Mouse (Mus musculus): Measurements from ENCODE around the gene Dnajc8.
"Not testable (repeated sequence)": the region's sequence is repeated elsewhere in the genome, so short reads cannot be mapped to it uniquely, and the experiment has no call there.

Dnajc8 gene

GRCm38 (mm10) chr4:132515369-132516155 lies 19.8 kb upstream of the Dnajc8 start:
- DNase-seq: peak; percentile 86 to 93

GRCm38 (mm10) chr4:132518066-132518465 lies 17.3 kb upstream of the Dnajc8 start:
- no peak for DNase-seq

- DNase-seq: no peak
Measured at GRCm38 (mm10) chr4:132519188-132519587, 16.2 kb upstream of the Dnajc8 start.

- no peak for DNase-seq
Measured at GRCm38 (mm10) chr4:132524321-132524741, 11.0 kb upstream of the Dnajc8 start.

- DNase-seq: no peak
Measured at GRCm38 (mm10) chr4:132524808-132525207, 10.5 kb upstream of the Dnajc8 start.

GRCm38 (mm10) chr4:132526678-132527077 lies 8.7 kb upstream of the Dnajc8 start:
- DNase-seq: no peak

GRCm38 (mm10) chr4:132527917-132528522 lies 7.3 kb upstream of the Dnajc8 start:
- no peak for DNase-seq

GRCm38 (mm10) chr4:132529344-132529743 lies 6.0 kb upstream of the Dnajc8 start:
- DNase-seq: no peak

- DNase-seq: no peak
Measured at GRCm38 (mm10) chr4:132530033-132530804, 5.1 kb upstream of the Dnajc8 start.

GRCm38 (mm10) chr4:132532496-132532895 lies 2.9 kb upstream of the Dnajc8 start:
- no peak for DNase-seq

- peak; percentile 81 to 84 for DNase-seq
Measured at GRCm38 (mm10) chr4:132532981-132533916, 2.1 kb upstream of the Dnajc8 start, which contains the start of gene Atpif1. Atpif1 (minus strand) TSS chr4:132533659.

- no peak for DNase-seq
Measured at GRCm38 (mm10) chr4:132539481-132539880, 4.1 kb downstream of the Dnajc8 start.

- DNase-seq: no peak
Measured at GRCm38 (mm10) chr4:132541413-132541812, 6.1 kb downstream of the Dnajc8 start.

GRCm38 (mm10) chr4:132542724-132543123 lies 7.4 kb downstream of the Dnajc8 start:
- no peak for DNase-seq

- peak in 1 of 2 experiments; percentile 29 for DNase-seq
Measured at GRCm38 (mm10) chr4:132545851-132546250, 10.5 kb downstream of the Dnajc8 start.

GRCm38 (mm10) chr4:132554221-132554620 lies 18.9 kb downstream of the Dnajc8 start:
- DNase-seq: no peak

GRCm38 (mm10) chr4:132554653-132555052 lies 19.3 kb downstream of the Dnajc8 start:
- DNase-seq: no peak

GRCm38 (mm10) chr4:132555550-132555949 lies 20.2 kb downstream of the Dnajc8 start:
- DNase-seq: not testable (repeated sequence)

- no peak for DNase-seq
Measured at GRCm38 (mm10) chr4:132563261-132563660, 27.9 kb downstream of the Dnajc8 start.

GRCm38 (mm10) chr4:132563965-132564364 lies 28.6 kb downstream of the Dnajc8 start, which contains the start of gene Ptafr:
Ptafr (plus strand) TSS chr4:132564067.
- peak in 1 of 2 experiments; percentile 3 for DNase-seq

GRCm38 (mm10) chr4:132565089-132565747 lies 29.9 kb downstream of the Dnajc8 start:
- DNase-seq: no peak

Measured in thymus, adult 18-20 months (tissue).